In the genomic region with DNA sequence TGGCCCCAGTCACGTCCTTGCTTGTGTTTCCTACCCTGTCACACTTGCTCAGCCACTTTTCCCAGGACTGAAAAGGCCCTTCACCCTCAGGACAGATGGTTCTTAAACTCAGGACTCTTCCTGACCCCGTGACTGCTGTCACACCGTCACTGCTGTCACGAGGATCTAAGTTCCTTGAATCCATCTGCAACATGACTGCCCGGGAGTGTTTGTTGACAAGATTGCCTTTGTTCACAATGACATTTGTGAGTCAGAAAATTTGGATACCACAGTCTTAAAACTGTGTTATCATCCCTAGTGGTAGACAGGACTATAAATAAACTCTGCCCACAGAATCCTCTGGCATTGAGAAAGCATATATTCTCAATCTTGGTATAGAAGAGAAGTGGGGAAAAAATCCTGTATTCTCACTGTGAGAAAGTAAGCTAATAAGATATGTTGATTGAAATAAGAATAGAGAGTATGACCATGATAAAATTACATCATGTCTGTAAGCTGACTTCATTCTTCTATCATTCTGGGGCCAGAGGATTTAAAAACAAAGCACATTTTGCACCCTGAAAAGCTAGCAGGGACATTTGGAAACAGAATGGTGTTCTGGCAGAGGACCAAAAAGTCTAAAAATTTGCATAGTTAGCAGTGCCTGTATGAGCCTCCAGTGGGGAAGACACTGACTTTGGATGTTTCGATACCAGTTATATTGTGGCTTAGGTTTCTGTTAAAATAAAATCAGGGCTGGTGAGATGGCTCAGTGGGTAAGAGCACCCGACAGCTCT, we compare ENCODE assay signal across 17 mouse cellular contexts.
DNase-seq lines count a peak whose midpoint lies in the region; ATAC-seq and TF ChIP-seq lines count a peak whose summit lies in the region.
"Had no signal": no experiment of that assay in that cellular context is flagged by ENCODE, and none has a peak within 500 bp of the region (broad histone marks: within the 10 kb centered on the region; RNA-seq: fewer than 3 reads in every experiment).

No protein-coding gene starts in this region.

- no peak overlapping the region for H3K9ac ChIP-seq in forebrain, embryonic 14.5 days (ENCODE audit: low read length)
- no peak overlapping the region for H3K9ac ChIP-seq in embryonic facial prominence, embryonic 14.5 days (ENCODE audit: low read depth, low read length)
- H3K9ac ChIP-seq: liver, embryonic 12.5 days; stomach, embryonic 15.5 days had no signal

- H3K27ac ChIP-seq in forebrain, embryonic 14.5 days (ENCODE audit: low read depth, low read length): peak overlapping the region; percentile 52; the same call in 1 of the 2 replicates
- no peak overlapping the region for H3K27ac ChIP-seq in forebrain, embryonic 10.5 days
- peak overlapping the region; percentile 69 for H3K27ac ChIP-seq in left cerebral cortex, adult 2 months
- H3K27ac ChIP-seq in embryonic facial prominence, embryonic 14.5 days (replicated peaks; ENCODE audit: low read depth, low read length): peak overlapping the region; percentile 39
- H3K27ac ChIP-seq: liver, embryonic 12.5 days; stomach, embryonic 15.5 days had no signal

- H3K9me3 ChIP-seq in forebrain, embryonic 14.5 days (replicated peaks; ENCODE audit: control insufficient read depth, low read length): no peaks in the 10 kb centered on the region
- H3K9me3 ChIP-seq in forebrain, embryonic 10.5 days: no peaks in the 10 kb centered on the region
- H3K9me3 ChIP-seq in embryonic facial prominence, embryonic 14.5 days (ENCODE audit: control insufficient read depth, low read length): no peaks in the 10 kb centered on the region
- H3K9me3 ChIP-seq: liver, embryonic 12.5 days; megakaryocyte, embryonic 14.5 days; stomach, embryonic 15.5 days had no signal

- no peak overlapping the region for H3K4me3 ChIP-seq in forebrain, embryonic 14.5 days (ENCODE audit: low read depth, low read length)
- no peak overlapping the region for H3K4me3 ChIP-seq in forebrain, embryonic 10.5 days
- H3K4me3 ChIP-seq in left cerebral cortex, adult 2 months: no peak overlapping the region
- no peak overlapping the region for H3K4me3 ChIP-seq in embryonic facial prominence, embryonic 14.5 days (ENCODE audit: low read depth, low read length)
- H3K4me3 ChIP-seq: liver, embryonic 12.5 days; megakaryocyte, embryonic 14.5 days; stomach, embryonic 15.5 days had no signal

- DNase-seq in forebrain, embryonic 14.5 days (ENCODE audit: low spot score): peak; percentile 68
- no peak for DNase-seq in forebrain, embryonic 10.5 days (ENCODE audit: extremely low spot score, low spot score)
- DNase-seq in left cerebral cortex, adult 2 months (ENCODE audit: extremely low spot score in 1 of 2, low spot score in 2 of 2): no peak
- no peak for DNase-seq in left cerebral cortex, adult 18-20 months (ENCODE audit: low spot score in 2 of 2)
- peak; percentile 14 for DNase-seq in embryonic facial prominence, embryonic 14.5 days (ENCODE audit: low spot score)
- peak; percentile 29 for DNase-seq in skeletal muscle tissue, adult 2 months (ENCODE audit: low read depth, low spot score)
- DNase-seq in adrenal gland, postnatal 10 days: no peak
- DNase-seq in urinary bladder, postnatal 25 days (ENCODE audit: low spot score): no peak
- DNase-seq: cerebellum, adult 18-20 months; embryo, embryonic 11 days; gastrocnemius, postnatal 14 days; heart, postnatal 36 days; kidney, postnatal 4 days had no signal

- no peaks in the 10 kb centered on the region for H3K27me3 ChIP-seq in forebrain, embryonic 14.5 days (replicated peaks; ENCODE audit: control insufficient read depth, insufficient read depth, low read length)
- H3K27me3 ChIP-seq in forebrain, embryonic 10.5 days (ENCODE audit: poor library complexity, severe bottlenecking): no peaks in the 10 kb centered on the region
- H3K27me3 ChIP-seq in embryonic facial prominence, embryonic 14.5 days (replicated peaks; ENCODE audit: control insufficient read depth, insufficient read depth, low read length): no peaks in the 10 kb centered on the region
- H3K27me3 ChIP-seq: liver, embryonic 12.5 days; megakaryocyte, embryonic 14.5 days; stomach, embryonic 15.5 days had no signal

- 64% methylated on average over 7 of the region's 7 CpGs for WGBS in forebrain, embryonic 14.5 days
- 77% methylated on average over 7 of the region's 7 CpGs for WGBS in forebrain, embryonic 10.5 days
- WGBS in embryonic facial prominence, embryonic 14.5 days: 51% methylated on average over 7 of the region's 7 CpGs

- intact Hi-C loops in left cerebral cortex, adult 2 months (cut with DNase I): loop anchor here (1.0 to 10.0 kb wide), 5 partner anchors 29 to 294 kb away; partner anchors contain the start of gene Tnik

- no peak for TF ChIP-seq CTCF in left cerebral cortex, adult 2 months (IDR thresholded peaks at IDR 0.05)

- peaks cover 4% of the 10 kb centered on the region; the same call in 1 of the 2 replicates for H3K36me3 ChIP-seq in forebrain, embryonic 14.5 days (ENCODE audit: control insufficient read depth, insufficient read depth, low read length)
- no peaks in the 10 kb centered on the region for H3K36me3 ChIP-seq in forebrain, embryonic 10.5 days (replicated peaks)
- no peaks in the 10 kb centered on the region for H3K36me3 ChIP-seq in embryonic facial prominence, embryonic 14.5 days (ENCODE audit: control insufficient read depth, insufficient read depth, low read length)
- H3K36me3 ChIP-seq: liver, embryonic 12.5 days; stomach, embryonic 15.5 days had no signal

- no peak overlapping the region for H3K4me2 ChIP-seq in forebrain, embryonic 14.5 days (ENCODE audit: low read length)
- H3K4me2 ChIP-seq in embryonic facial prominence, embryonic 14.5 days (ENCODE audit: low read depth, low read length): no peak overlapping the region
- H3K4me2 ChIP-seq: liver, embryonic 12.5 days; stomach, embryonic 15.5 days had no signal

- peak; percentile 15; the same call in 1 of the 2 replicates for ATAC-seq in forebrain, embryonic 14.5 days
- ATAC-seq in embryonic facial prominence, embryonic 14.5 days (ENCODE audit: low read depth): no peak
- ATAC-seq: intestine, postnatal 0 days; liver, embryonic 12.5 days had no signal

- H3K4me1 ChIP-seq in forebrain, embryonic 14.5 days (ENCODE audit: control insufficient read depth, insufficient read depth, low read length): peaks cover 30% of the 10 kb centered on the region
- peaks cover 12% of the 10 kb centered on the region; the same call in 1 of the 2 replicates for H3K4me1 ChIP-seq in forebrain, embryonic 10.5 days
- peaks cover 10% of the 10 kb centered on the region for H3K4me1 ChIP-seq in embryonic facial prominence, embryonic 14.5 days (ENCODE audit: control insufficient read depth, insufficient read depth, low read length)
- H3K4me1 ChIP-seq: liver, embryonic 12.5 days; stomach, embryonic 15.5 days had no signal

Comparison
In these comparisons a context has a peak if more than half of its experiments do, and no peak if none do; other contexts are left out.
1. DNase-seq: peak in forebrain, embryonic 14.5 days (single experiment), embryonic facial prominence, embryonic 14.5 days (single experiment) and skeletal muscle tissue, adult 2 months (single experiment); none in forebrain, embryonic 10.5 days (single experiment), left cerebral cortex, adult 2 months (0 of 2), left cerebral cortex, adult 18-20 months (0 of 2), adrenal gland, postnatal 10 days (single experiment) and urinary bladder, postnatal 25 days (single experiment).